Mouse (Mus musculus) telencephalon, adult 2 months (tissue): Measurements from ENCODE around the gene Hmg20a.
"Not testable (repeated sequence)": the region's sequence is repeated elsewhere in the genome, so short reads cannot be mapped to it uniquely, and the experiment has no call there.

Experiments
- DNase-seq: peaks from one replicate; pipeline ENCODE4 v3.0.0-alpha.2; 2011; ENCODE audit warnings: low read depth, low spot score

Gene Hmg20a

GRCm38 (mm10) chr9:56417948-56418737 lies at the start of gene Hmg20a, which contains the start of gene Peak1:
Hmg20a (plus strand) TSS chr9:56418609.
Peak1 (minus strand) TSS chr9:56418067.
- peak; percentile 99 for DNase-seq

GRCm38 (mm10) chr9:56368814-56369213 lies 49.6 kb upstream of the Hmg20a start:
- no peak for DNase-seq

- DNase-seq = no peak
Observed at GRCm38 (mm10) chr9:56370710-56371109, 47.7 kb upstream of the Hmg20a start.

GRCm38 (mm10) chr9:56374401-56374800 lies 44.0 kb upstream of the Hmg20a start:
- peak; percentile 71 for DNase-seq

- no peak for DNase-seq
Observed at GRCm38 (mm10) chr9:56382786-56383185, 35.6 kb upstream of the Hmg20a start.

- DNase-seq = no peak
Observed at GRCm38 (mm10) chr9:56392857-56393256, 25.6 kb upstream of the Hmg20a start.

- DNase-seq = peak; percentile 60
Observed at GRCm38 (mm10) chr9:56396306-56396705, 22.1 kb upstream of the Hmg20a start.

GRCm38 (mm10) chr9:56404619-56405018 lies 13.8 kb upstream of the Hmg20a start:
- no peak for DNase-seq

GRCm38 (mm10) chr9:56409928-56410327 lies 8.5 kb upstream of the Hmg20a start:
- no peak for DNase-seq

GRCm38 (mm10) chr9:56412716-56413115 lies 5.7 kb upstream of the Hmg20a start:
- no peak for DNase-seq

- DNase-seq = no peak
Observed at GRCm38 (mm10) chr9:56414322-56414721, 4.1 kb upstream of the Hmg20a start.

- no peak for DNase-seq
Observed at GRCm38 (mm10) chr9:56415393-56415792, 3.0 kb upstream of the Hmg20a start.

GRCm38 (mm10) chr9:56415935-56416607 lies 2.3 kb upstream of the Hmg20a start:
- DNase-seq = no peak

- no peak for DNase-seq
Observed at GRCm38 (mm10) chr9:56417415-56417947, 928 bp upstream of the Hmg20a start.

GRCm38 (mm10) chr9:56418738-56419239 lies 380 bp downstream of the Hmg20a start:
- peak; percentile 91 for DNase-seq

- DNase-seq = no peak
Observed at GRCm38 (mm10) chr9:56420236-56420635, 1.8 kb downstream of the Hmg20a start.

- no peak for DNase-seq
Observed at GRCm38 (mm10) chr9:56420892-56421601, 2.6 kb downstream of the Hmg20a start.

- DNase-seq = no peak
Observed at GRCm38 (mm10) chr9:56421991-56422390, 3.6 kb downstream of the Hmg20a start.

- DNase-seq = no peak
Observed at GRCm38 (mm10) chr9:56424861-56425260, 6.5 kb downstream of the Hmg20a start.

- DNase-seq = no peak
Observed at GRCm38 (mm10) chr9:56435821-56436526, 17.6 kb downstream of the Hmg20a start.

GRCm38 (mm10) chr9:56437300-56437892 lies 19.0 kb downstream of the Hmg20a start:
- DNase-seq = not testable (repeated sequence)
